Mouse (Mus musculus) granulocyte monocyte progenitor cell, adult 5-6 weeks (primary cell): ENCODE results near the gene Ntpcr. TPM values are rescaled to one million over a fixed set of nuclear protein-coding genes. Genes with fewer than 3 reads are reported as not detected.

Source experiments
- ATAC-seq: replicated peaks from 2 replicates; pipeline ENCODE4 v1.8.0; 2016; ENCODE audit warnings: mild to moderate bottlenecking, moderate TSS enrichment, inconsistent platforms; ENCODE audit not compliant: poor library complexity, severe bottlenecking
- total RNA-seq, 2 experiments: library from RNA; stranded (forward) in 1 of 2; stranded (reverse) in 1 of 2; fragments of 200-712, 200-1000 nt in 1 of 2; fragments of >200 nt in 1 of 2; fragmentation: Nextera tagmentation in 1 of 2; gene quantifications; 2 replicates each; pipeline ENCODE4 v1.2.3; 2014 to 2017

Ntpcr gene
- total RNA-seq, 2 experiments from 2014 or later: 41.6 to 44.3 TPM

DNA sequence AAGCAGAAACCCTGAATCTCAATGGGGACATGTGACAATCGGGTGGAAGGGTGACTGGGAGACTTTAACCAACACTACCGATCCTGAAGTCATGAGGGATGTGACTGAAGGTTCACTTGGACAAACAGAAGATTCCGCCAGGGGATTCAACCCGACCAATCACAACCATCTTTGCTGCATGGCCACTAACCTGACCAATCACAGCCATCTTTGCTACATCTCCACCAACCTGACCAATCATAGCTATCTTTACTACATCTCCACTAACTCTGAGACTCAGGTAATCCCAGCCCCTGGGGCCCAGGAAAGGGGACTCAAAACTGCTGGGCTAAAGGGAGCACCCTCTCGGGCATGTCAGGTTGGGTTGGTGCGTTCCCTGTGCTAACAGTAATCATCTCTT is 6.3 kb upstream of the Ntpcr start:
- ATAC-seq: no peak

DNA sequence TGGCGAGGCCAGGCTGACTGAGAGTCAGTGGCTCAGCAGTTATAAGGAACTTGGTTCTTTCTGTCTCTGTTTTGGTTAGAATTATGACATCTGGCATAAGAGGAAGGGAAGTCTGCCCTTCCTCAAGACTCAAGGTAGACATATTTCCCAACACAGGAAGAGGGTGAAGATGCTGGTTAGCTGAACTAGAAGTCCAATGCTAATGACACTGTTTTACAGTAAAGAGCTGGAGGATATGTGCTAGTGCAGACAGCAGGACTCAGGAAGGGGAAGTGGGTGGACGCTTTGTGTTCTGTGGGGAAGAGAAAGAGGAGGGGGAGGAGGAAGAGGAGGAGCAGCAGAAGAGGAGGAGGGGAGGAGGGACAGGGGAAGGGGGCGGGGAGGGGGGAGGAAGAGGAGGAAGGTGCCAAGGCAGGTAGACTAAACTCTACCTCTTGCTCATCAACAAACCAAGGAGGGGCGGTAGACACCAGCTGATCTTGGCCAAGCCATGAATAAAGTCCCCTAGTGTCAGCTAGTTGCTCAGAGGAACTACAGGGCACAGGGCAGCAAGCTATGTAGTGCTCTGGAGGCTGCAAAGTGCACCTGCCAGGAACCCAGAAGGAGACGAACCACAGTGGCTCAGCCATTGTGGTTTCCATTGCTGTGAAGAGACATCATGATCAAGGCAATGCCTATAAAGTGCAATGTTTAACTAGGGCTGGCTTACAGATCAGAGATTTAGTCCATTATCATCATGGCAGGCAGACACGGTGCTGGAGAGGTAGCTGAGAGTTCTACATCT is 4.5 kb upstream of the Ntpcr start:
- peak; percentile 94 for ATAC-seq

DNA sequence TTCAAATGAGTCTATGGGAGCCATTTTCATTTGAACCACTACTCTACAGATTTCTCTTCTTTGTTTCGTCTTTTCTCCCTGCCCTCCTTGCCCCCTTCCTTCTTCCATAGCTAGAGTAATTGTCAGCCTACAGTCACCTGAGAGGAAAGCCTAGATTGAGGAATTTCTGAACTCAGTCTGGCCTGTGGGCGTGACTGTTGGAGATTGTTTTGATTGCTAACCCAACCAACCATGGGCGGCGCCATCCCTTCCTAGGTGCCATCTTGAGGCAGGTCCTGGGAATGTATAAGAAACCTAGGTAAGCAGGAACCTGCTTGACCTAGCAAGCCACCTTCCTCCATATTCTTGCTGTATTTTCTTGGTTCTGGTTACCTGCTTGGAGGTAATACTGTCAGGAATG is 3.6 kb upstream of the Ntpcr start:
- ATAC-seq: no peak

DNA sequence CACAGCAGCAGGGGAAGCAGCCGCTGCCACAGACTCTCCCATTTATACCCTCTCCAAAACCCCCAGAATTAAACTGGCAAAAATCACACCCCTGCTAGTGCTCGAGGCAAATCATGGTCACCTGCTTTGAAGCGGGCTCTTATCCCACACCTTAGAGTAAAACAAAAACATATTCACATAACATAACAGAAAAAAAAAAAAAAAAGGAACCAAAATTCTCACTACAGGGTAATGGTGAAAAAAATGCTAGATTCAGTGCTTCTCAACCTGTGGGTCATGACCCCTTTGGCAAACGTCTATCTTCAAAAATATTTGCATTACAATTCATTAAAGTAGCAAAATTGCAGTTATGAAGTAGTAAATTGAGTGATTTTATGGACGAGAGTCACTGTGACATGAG is 2.8 kb upstream of the Ntpcr start:
- ATAC-seq: no peak

DNA sequence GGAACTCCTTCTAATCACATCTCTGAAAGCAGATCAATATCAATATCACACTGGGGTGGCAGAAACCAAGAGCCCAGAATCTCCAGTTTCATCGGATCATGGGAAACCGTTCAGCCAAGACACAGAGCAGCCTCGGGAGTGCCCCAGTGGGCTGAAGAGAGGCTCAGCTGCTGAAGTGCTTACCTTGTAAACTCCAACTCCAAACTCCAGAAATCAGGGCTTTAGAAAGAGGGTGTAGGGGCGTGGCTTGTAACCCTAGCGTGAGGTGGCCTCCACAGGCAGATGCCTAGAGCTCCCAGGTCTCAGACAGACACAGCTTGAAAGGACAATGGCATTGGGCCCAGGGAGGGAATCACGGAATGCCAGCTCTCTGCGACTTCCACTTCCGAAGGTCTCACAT is 2.0 kb upstream of the Ntpcr start:
- ATAC-seq: no peak

DNA sequence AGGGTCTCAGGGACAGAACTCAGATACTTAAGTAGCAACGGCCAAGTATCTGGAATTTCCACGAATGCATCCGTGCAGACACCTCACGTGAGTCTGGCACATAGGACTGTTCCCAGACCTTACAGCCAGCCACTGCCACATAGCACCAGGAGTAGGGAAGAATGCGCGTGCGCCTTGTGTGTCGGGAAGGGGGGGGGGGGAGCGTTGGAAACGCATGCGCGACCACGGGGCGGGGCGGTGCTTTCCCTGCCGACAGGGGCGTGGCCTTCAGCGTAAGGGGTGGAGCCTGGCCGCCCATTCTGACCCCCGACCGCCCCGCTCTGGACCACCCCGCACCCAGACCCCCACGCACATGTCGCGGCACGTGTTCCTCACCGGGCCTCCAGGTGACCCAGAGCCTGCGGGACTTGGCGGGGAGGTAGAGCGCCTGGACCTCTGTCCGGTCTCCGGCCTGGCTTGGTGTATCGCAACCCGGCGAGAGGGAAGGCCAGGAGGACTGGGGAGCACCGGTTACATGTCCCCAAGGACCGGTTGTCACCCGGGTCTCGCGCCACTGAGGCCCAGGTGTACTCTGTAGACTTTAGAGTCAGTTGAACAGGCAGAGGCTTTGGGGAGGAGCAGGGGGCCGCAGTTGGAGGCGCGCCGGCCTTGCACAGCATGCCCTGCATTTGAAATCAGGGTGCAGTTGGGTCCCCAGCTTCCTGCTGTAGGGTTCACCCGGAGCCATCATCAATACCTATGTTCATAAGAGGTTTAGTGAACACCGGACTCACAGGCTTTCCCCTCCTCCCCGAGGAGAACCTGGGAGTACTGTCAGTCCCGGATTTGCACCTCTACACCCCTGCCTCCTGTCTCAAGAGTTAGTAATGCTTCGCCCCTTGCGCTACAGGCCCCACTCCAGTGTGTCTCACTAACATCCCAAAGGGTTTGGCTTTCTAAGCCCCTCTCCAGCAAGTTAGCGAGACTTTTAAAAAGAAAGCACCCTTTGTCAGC is 4.5 kb downstream of the Ntpcr start:
- peak; percentile 85 for ATAC-seq

DNA sequence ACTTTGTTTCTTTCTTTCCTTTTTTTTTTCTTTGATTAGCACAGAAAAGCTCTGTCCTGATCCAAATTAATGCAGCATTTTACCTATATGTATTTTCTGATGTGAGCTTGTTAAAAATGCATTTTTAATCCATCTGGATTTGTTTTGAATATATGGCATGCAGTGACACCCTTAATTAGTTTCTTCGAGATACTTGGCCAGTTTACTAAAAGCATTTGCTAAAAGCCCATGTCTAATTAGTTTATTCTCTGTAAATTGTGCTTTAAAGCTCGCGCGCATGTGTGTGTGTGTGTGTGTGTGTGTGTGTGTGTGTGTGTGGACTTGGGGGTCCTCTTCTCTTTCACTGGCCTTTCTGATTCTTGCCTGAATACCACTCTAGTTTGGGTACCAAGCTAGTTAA is 9.2 kb downstream of the Ntpcr start:
- ATAC-seq: no peak

DNA sequence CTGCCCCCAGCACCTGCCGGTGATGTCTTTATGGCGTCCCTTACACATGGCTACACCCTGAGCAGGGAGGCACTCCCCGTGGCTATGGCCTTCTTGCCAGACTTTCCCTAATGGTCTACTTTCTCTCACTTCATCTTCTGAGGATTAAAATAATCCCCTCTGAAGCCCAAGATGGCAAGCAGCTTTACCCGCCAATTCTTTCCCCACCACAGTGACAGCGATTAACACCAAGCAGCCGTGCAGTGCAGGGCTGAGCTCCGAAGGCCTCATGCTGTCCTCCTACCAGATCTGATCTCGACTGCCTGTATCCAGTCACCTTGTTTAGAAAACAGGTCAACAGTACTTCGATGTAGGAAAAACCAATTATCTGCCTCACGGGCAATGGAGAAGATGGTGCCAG is 10.9 kb downstream of the Ntpcr start:
- no peak for ATAC-seq

DNA sequence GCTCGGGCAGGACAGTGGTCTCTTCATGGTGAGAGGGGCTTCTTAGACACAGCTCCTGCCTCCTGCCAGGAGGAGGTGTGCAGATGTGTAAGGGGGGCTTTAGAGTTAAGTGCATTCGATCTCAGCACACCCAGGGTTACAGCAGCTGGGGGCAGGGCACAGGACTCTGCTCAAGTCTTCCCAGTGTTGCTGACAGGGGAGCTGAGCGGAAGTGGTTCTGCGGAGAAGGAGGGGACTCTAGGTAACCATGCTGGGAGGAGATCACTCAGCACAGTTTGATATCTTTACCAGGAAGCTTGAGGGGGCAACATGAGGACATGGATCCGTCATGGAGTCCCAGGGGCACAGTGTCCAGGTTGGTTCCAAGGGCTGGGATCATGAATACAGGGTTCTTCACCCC is 11.6 kb downstream of the Ntpcr start:
- peak; percentile 54 for ATAC-seq

DNA sequence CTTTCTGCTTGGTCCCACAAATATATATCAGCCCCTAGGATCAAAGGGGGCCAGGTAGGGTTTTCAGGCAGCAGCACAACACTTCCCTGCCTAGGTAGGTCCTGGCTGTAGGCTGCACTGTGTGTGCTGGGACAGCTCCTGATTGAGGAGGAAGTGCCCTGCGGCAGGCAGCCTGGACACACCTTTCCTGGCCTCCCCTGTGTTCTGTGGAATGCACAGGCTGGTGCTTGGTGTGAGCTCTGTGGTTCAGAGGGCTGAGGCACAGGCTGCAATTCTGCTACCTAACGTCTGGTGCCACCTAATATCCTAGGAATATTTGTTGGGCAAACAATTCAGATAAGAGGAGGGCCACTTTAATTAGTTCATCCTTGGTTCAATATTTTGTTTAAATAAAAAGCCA is 12.1 kb downstream of the Ntpcr start:
- ATAC-seq: peak; percentile 34

DNA sequence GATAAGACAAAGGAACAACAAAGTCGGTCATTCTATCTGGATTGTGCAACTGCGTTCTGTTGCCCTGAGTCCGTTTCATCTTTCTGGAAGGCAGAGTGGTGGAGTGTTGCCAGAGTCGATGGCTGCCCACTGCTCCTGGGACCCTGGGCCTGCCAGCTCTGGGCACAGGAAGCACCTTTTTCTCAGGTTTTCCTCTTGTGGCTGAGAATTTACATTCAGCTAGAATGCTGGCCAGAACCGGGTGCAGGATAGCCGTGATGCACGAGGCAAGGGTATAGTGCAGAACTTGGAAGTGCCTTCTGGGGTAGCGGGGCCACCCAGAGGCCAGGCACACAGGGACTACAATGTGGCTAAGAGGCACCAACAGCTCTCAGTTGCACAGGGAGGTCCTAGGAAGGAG is 12.6 kb downstream of the Ntpcr start:
- ATAC-seq: peak; percentile 57

DNA sequence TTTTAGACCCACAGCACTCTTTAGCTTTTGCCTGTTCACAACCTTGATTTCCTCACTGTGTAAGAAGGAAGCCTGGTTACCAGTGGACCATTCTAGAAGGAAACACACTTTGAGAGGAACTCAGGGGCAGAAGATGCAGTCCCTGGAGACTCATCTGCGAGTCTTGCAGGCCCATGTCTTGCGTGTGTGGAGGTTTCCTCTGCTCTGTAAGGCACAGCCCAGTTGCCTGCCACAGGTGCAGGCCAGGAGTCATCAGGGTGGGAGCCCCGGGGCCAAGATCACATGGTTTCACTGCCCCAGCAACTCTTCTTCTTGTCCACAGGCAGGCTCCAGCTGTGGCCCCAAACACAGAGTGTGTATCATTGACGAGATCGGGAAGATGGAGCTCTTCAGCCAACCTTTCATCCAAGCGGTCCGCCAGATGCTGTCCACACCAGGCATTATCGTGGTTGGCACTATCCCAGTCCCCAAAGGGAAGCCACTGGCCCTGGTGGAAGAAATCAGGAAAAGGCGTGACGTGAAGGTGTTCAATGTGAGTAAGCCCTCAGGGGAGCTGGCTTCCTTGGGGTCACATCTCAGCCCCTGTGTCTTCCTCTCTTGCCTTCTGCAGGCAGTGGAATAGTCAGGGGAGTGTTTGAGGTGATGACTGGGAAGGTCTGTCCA is 15.3 kb downstream of the Ntpcr start:
- ATAC-seq: no peak

DNA sequence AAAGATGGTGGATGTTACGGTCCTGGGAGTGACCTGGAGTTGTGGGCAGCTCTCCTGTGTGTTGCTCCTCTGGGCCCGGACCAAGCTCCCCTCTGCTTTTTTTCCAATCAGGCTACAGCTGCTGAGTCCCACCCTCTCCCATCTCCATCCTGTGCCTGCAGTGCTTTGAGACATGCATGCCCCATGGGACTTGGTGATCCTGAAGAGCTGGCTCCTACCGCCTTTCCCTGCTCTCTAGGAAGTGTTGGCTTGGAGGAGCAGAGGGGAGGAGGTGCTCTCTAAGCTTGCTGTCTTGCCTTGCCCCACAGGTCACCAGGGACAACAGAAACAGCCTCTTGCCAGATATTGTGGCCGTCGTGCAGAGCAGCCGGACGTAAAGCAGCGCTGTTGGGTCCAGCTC is 17.6 kb downstream of the Ntpcr start:
- ATAC-seq: no peak

DNA sequence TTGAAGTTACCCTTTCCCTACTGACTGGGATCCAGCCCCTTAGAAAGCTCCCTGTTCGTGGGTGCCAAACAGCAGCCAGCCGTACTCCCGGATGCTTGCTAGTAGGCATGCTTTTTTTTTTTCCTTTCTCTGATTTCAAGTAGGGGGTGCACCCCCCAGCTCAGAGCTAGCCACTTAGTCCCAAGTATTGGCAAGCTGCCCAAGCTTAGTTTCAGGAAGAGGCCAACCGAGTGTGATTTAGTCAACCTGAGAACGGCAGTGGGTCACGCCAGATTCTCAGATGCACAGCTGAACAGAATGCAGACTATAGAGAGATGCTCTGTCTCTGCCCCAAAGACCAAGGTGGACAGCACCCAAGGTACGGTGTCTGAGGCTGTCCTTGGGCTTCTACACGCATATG is 21.1 kb downstream of the Ntpcr start:
- no peak for ATAC-seq

DNA sequence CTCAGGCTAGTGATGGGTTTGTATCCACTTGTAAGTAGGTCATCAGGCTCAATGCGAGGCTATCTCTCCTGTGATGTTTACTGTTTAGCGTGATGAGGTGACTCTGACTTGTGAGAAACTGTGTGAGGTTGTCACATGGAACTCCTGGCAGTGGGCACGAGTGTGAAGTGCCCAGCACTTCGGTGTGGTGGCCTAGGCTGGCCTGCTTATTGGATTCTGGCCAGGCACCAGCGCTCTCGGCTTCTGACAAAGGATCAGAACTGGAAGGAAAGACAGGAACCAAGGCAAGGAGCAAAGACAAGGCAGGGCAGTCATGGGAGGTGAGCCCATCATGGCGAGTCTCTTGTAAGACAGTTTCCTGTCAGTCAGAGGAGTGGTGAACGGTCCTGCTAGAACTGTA is 26.1 kb downstream of the Ntpcr start:
- ATAC-seq: no peak

DNA sequence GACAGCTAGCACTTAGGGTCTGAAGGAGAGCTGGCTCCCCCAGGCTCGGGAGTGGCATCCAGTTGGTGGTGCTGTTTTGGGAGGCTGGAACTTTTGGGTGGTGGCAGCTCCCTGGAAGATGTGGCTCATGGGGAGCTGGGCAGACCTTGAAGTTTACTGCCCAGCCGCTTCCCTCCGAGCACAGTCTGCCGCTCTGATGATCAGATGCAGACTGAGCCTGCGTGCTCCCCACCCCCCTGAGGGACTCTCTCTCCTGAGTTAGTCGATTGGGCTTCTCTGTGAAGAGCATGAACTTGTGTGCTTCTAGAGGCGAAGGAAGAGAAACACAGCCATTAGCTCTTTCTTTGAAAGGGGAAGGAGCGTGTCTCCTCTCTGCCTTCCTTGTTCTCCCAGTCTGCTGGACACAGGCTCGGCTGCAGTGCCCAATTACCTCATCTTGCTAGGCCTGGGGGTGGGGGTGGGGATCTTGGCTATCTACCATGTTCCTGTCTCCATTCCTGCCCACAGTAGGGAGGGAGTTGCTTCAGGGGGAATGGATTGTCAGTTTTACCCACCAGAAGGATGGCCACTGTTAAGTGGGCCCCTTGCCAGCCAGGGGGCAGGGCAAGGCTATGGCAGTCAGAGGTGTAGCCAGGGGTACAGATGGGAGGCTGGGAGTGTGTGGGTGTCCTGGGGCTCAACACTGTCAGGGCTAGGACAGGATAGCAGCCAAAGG is 26.8 kb downstream of the Ntpcr start:
- peak; percentile 50 for ATAC-seq

DNA sequence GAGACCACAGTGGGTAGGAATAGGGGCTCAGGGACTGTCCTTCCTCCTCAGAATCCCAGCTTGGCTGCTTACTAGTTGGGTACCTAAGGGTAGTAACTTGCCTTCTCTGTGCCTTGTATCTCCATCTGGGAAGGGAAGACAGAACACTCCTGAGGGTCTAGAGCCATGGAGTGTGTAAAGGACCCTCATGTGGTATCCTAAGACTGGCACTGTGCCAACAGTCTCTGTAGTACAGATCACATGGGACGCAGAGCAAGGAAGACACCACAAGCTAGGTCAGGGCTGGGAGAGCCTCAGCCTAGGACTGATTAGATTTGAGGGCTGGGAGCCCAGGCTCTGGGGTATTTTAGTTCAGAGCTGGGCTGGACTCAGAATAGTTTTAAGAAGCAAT is 27.3 kb downstream of the Ntpcr start:
- ATAC-seq: no peak

DNA sequence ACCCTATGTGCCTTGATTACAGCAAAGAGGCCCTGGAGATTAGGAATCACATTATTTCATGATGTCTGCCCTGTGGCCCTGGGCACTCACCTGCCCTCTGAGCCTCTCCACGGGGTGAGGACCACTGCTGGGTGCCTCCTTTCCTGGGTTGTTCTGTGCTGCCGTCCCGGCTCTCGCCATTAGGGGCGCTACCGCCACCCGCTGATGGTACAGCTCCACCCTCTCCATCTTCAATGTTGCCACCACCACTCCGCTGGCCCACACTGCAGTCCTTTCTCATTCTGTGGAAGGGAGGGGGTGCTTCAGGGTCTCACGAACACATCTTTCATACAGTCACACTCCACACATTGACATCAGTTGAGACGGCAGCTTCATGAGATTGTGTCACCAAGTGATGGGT is 29.3 kb downstream of the Ntpcr start:
- ATAC-seq: peak; percentile 62

DNA sequence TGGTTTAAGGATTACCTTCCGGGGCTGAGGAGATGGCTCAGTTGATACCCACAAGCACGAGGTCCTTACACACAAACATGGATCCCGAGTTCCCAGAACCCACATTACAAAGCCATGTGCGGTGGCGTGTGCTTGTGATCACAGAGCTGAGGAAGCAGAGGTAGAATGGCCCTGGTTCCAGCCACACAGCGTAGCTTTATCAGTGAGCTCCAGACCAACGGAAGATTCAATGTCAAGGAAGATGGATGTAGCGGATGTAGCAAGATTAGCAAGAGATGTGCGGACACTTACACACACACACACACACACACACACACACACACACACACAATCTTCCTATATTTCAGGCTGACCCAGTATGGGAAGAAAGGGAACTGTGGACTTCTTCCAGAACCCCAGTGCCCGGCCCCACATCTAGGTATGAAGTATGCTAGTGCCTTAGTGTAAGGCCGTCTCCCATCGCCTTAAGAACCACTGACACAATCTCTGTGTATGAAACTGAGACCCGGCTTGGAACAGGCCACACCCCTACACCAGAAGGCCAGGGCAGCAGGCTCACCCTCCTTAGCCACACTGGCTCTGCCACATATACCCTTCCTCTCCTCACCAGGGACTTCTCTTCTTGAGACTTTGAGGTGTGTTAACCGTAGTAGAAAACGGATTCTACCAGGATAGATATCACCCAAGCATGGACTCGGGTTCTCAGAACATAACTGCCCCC is 33.5 kb downstream of the Ntpcr start:
- no peak for ATAC-seq

DNA sequence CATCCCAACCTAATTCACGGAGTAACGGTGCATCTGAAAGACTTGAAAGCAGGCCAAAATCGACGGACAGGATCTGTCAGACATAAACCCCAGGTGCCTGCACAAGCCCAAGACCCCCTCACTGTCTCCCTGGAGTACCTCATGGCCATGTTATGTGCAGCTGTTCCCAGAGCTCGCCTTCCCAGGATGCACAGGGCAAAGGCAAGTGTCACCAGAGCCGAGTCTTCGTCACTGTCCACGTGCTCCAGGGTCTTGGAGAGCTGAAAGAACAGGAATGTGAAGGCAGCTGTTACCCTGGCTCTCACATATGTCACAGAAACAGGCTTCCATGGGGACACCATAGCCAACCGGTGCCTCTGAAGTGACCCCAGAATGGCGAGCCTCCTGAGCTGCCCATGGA is 38.3 kb downstream of the Ntpcr start:
- ATAC-seq: no peak
